Mouse (Mus musculus) frontal cortex, postnatal 14 days (tissue): Measurements from ENCODE around the gene Xpo1.
A peak's percentile ranks its signal among the peaks of the same experiment; 100 is the strongest.
"Not testable (repeated sequence)": the region's sequence is repeated elsewhere in the genome, so short reads cannot be mapped to it uniquely, and the experiment has no call there.

ENCODE experiments used
- DNase-seq, 2 experiments: peaks; one replicate each; pipeline ENCODE4 v3.0.0; 2022; ENCODE audit warnings: low spot score in 2 of 2

Gene Xpo1

GRCm38 (mm10) chr11:23255427-23256193 lies at the start of gene Xpo1:
Gene Xpo1, plus strand, starts transcription at chr11:23256041.
- DNase-seq = peak; percentile 100

GRCm38 (mm10) chr11:23209717-23210116 lies 46.1 kb upstream of the Xpo1 start:
- no peak for DNase-seq

GRCm38 (mm10) chr11:23210590-23211510 lies 45.0 kb upstream of the Xpo1 start:
- peak in 1 of 2 experiments; percentile 8 for DNase-seq

- DNase-seq = no peak
Observed at GRCm38 (mm10) chr11:23217430-23217829, 38.4 kb upstream of the Xpo1 start.

- DNase-seq = no peak
Observed at GRCm38 (mm10) chr11:23236015-23236414, 19.8 kb upstream of the Xpo1 start.

GRCm38 (mm10) chr11:23253931-23254330 lies 1.9 kb upstream of the Xpo1 start:
- DNase-seq = no peak

- no peak for DNase-seq
Observed at GRCm38 (mm10) chr11:23254548-23254947, 1.3 kb upstream of the Xpo1 start.

GRCm38 (mm10) chr11:23255053-23255426 lies 801 bp upstream of the Xpo1 start:
- DNase-seq = no peak

- DNase-seq = no peak
Observed at GRCm38 (mm10) chr11:23256194-23256802, 457 bp downstream of the Xpo1 start.

- peak; percentile 58 to 63 for DNase-seq
Observed at GRCm38 (mm10) chr11:23256803-23257704, 1.2 kb downstream of the Xpo1 start.

- no peak for DNase-seq
Observed at GRCm38 (mm10) chr11:23259073-23259472, 3.2 kb downstream of the Xpo1 start.

GRCm38 (mm10) chr11:23259481-23259880 lies 3.6 kb downstream of the Xpo1 start:
- no peak for DNase-seq

GRCm38 (mm10) chr11:23260186-23260585 lies 4.3 kb downstream of the Xpo1 start:
- no peak for DNase-seq

GRCm38 (mm10) chr11:23261490-23261889 lies 5.6 kb downstream of the Xpo1 start:
- no peak for DNase-seq

GRCm38 (mm10) chr11:23264949-23265348 lies 9.1 kb downstream of the Xpo1 start:
- DNase-seq = no peak

GRCm38 (mm10) chr11:23271770-23272724 lies 16.2 kb downstream of the Xpo1 start:
- DNase-seq = no peak

- DNase-seq = no peak
Observed at GRCm38 (mm10) chr11:23275780-23276179, 19.9 kb downstream of the Xpo1 start.

GRCm38 (mm10) chr11:23284469-23284868 lies 28.6 kb downstream of the Xpo1 start:
- DNase-seq = no peak

- not testable (repeated sequence) for DNase-seq
Observed at GRCm38 (mm10) chr11:23288866-23289265, 33.0 kb downstream of the Xpo1 start.

- DNase-seq = no peak
Observed at GRCm38 (mm10) chr11:23297379-23297778, 41.5 kb downstream of the Xpo1 start.
